Mouse (Mus musculus): ENCODE results near the gene Fubp1.
"Not testable (repeated sequence)": the region's sequence is repeated elsewhere in the genome, so short reads cannot be mapped to it uniquely, and the experiment has no call there.

Fubp1 gene

GRCm38 (mm10) chr3:152193177-152193576, 17.0 kb upstream of the Fubp1 start:
- in situ Hi-C loops (cut with MboI, MseI), result no loop called here

- in situ Hi-C loops (cut with MboI, MseI), result no loop called here
These were observed 16.6 kb upstream of the Fubp1 start for GRCm38 (mm10) chr3:152193635-152194097.

GRCm38 (mm10) chr3:152197246-152197645, 13.0 kb upstream of the Fubp1 start:
- in situ Hi-C loops (cut with MboI, MseI), result not testable (repeated sequence)

GRCm38 (mm10) chr3:152199125-152199524, 11.1 kb upstream of the Fubp1 start:
- in situ Hi-C loops (cut with MboI, MseI), result no loop called here

GRCm38 (mm10) chr3:152201181-152201580, 9.0 kb upstream of the Fubp1 start:
- in situ Hi-C loops (cut with MboI, MseI), result no loop called here

GRCm38 (mm10) chr3:152201651-152202050, 8.6 kb upstream of the Fubp1 start:
- in situ Hi-C loops (cut with MboI, MseI), result no loop called here

- in situ Hi-C loops (cut with MboI, MseI), result no loop called here
These were observed 7.3 kb upstream of the Fubp1 start for GRCm38 (mm10) chr3:152202942-152203341.

GRCm38 (mm10) chr3:152203411-152203810, 6.8 kb upstream of the Fubp1 start:
- in situ Hi-C loops (cut with MboI, MseI), result no loop called here

- in situ Hi-C loops (cut with MboI, MseI), result no loop called here
These were observed 6.2 kb upstream of the Fubp1 start for GRCm38 (mm10) chr3:152203996-152204395.

- in situ Hi-C loops (cut with MboI, MseI), result no loop called here
These were observed 5.6 kb upstream of the Fubp1 start for GRCm38 (mm10) chr3:152204577-152204976.

GRCm38 (mm10) chr3:152207156-152207555, 3.1 kb upstream of the Fubp1 start:
- in situ Hi-C loops (cut with MboI, MseI), result no loop called here

GRCm38 (mm10) chr3:152208096-152208885, 1.9 kb upstream of the Fubp1 start:
- in situ Hi-C loops (cut with MboI, MseI), result no loop called here

GRCm38 (mm10) chr3:152209177-152209966, 850 bp upstream of the Fubp1 start:
- in situ Hi-C loops (cut with MboI, MseI), result no loop called here

- in situ Hi-C loops (cut with MboI, MseI), result loop anchor here (10.0 kb wide), 1 partner anchor 1704 kb away; the partner anchor contains the start of gene Rabggtb
These were observed 638 bp downstream of the Fubp1 start for GRCm38 (mm10) chr3:152210728-152211391.

GRCm38 (mm10) chr3:152211731-152212279, 1.6 kb downstream of the Fubp1 start:
- in situ Hi-C loops (cut with MboI, MseI), result loop anchor here (10.0 kb wide), 1 partner anchor 1703 kb away; the partner anchor contains the start of gene Rabggtb

GRCm38 (mm10) chr3:152213416-152213815, 3.2 kb downstream of the Fubp1 start:
- in situ Hi-C loops (cut with MboI, MseI), result loop anchor here (10.0 kb wide), 1 partner anchor 1701 kb away; the partner anchor contains the start of gene Rabggtb

- in situ Hi-C loops (cut with MboI, MseI), result no loop called here
These were observed 14.7 kb downstream of the Fubp1 start for GRCm38 (mm10) chr3:152224918-152225317.

- in situ Hi-C loops (cut with MboI, MseI), result no loop called here
These were observed 15.7 kb downstream of the Fubp1 start for GRCm38 (mm10) chr3:152225906-152226305.

GRCm38 (mm10) chr3:152228843-152229242, 18.6 kb downstream of the Fubp1 start:
- in situ Hi-C loops (cut with MboI, MseI), result no loop called here

- in situ Hi-C loops (cut with MboI, MseI), result no loop called here
These were observed 19.0 kb downstream of the Fubp1 start for GRCm38 (mm10) chr3:152229271-152229670.

GRCm38 (mm10) chr3:152231333-152232100, 21.3 kb downstream of the Fubp1 start:
- in situ Hi-C loops (cut with MboI, MseI), result no loop called here
